Mouse (Mus musculus) hindbrain, postnatal 0 days (tissue): ENCODE results near the gene Apob. TPM values are rescaled to one million over a fixed set of nuclear protein-coding genes. Genes with fewer than 3 reads are reported as not detected.

Experiments
- ATAC-seq: fragments of 200-750 bp; cut with Nextera tagmentation; 2 replicates; pipeline ENCODE4 v1.8.0; 2017; ENCODE audit warnings: mild to moderate bottlenecking, moderate TSS enrichment, moderate library complexity
- DNase-seq: peaks from one replicate; pipeline ENCODE4 v3.0.0-alpha.2; 2015; ENCODE audit warnings: low spot score
- H3K27ac ChIP-seq: fragments of 300-500 bp; sonication (generic); 2 replicates; pipeline ENCODE4 v1.5.1; 2014; ENCODE audit warnings: mild to moderate bottlenecking
- H3K27me3 ChIP-seq: fragments of 300-500 bp; sonication (generic); 2 replicates; pipeline ENCODE4 v1.6.1; 2014; ENCODE audit warnings: low read length, mixed read lengths; ENCODE audit not compliant: insufficient read depth
- H3K36me3 ChIP-seq: fragments of 300-500 bp; sonication (generic); 2 replicates; pipeline ENCODE4 v1.6.1; 2014; ENCODE audit warnings: low read length, mixed read lengths; ENCODE audit not compliant: insufficient read depth
- H3K4me1 ChIP-seq: fragments of 300-500 bp; sonication (generic); 2 replicates; pipeline ENCODE4 v1.6.1; 2014; ENCODE audit warnings: antibody characterized with exemption, low read length, mixed read lengths; ENCODE audit not compliant: insufficient read depth
- H3K4me2 ChIP-seq: fragments of 300-500 bp; sonication (generic); 2 replicates; pipeline ENCODE4 v1.6.1; 2014; ENCODE audit warnings: low read depth, mild to moderate bottlenecking, low read length, moderate library complexity, mixed read lengths
- H3K4me3 ChIP-seq: fragments of 300-500 bp; sonication (generic); 2 replicates; pipeline ENCODE4 v1.5.1; 2014; ENCODE audit warnings: low read length
- H3K9ac ChIP-seq: fragments of 300-500 bp; sonication (generic); replicated peaks from 2 replicates; pipeline ENCODE4 v1.6.1; 2014; ENCODE audit warnings: mild to moderate bottlenecking, low read length, moderate library complexity, mixed read lengths
- H3K9me3 ChIP-seq: fragments of 300-500 bp; sonication (generic); 2 replicates; pipeline ENCODE4 v1.6.1; 2016; ENCODE audit warnings: low read length, mixed read lengths
- CTCF ChIP-seq: IDR thresholded peaks from 2 replicates; pipeline ENCODE4 v1.5.1; 2016; ENCODE audit warnings: antibody characterized with exemption, control low read depth, low read depth
- WGBS: fragments of 180-500 bp; shearing (Covaris S2); extraction: QIAGEN DNeasy Blood & Tissue Kit; methylation state at CpG from one replicate; pipeline ENCODE4 v1.1.7; 2014; 5-methylcytosine and 5-hydroxymethylcytosine counted together
- polyA plus RNA-seq: library from polyadenylated mRNA; unstranded; fragments of >200 nt; fragmentation: Nextera tagmentation; extraction: Ambion mirVana; gene quantifications from 2 replicates; pipeline ENCODE4 v1.2.1, GENCODE M21; 2015
- total RNA-seq: library from RNA; depleted of rRNA; stranded (reverse); fragments of >200 nt; gene quantifications from 2 replicates; pipeline ENCODE4 v1.2.3, GENCODE M21; 2014; rRNA removed

Gene Apob
- total and polyA plus RNA-seq, 2 experiments from 2014 or later, result 0.16 TPM; not detected in 1

GRCm38 (mm10) chr12:8059576-8059975 lies 82.1 kb downstream of the Apob start:
- TF ChIP-seq CTCF, result peak; percentile 96
- H3K4me3 ChIP-seq, result no peak overlapping the region
- no peak overlapping the region for H3K4me2 ChIP-seq
- no peaks in the 10 kb centered on the region for H3K36me3 ChIP-seq
- H3K9me3 ChIP-seq, result no peaks in the 10 kb centered on the region
- 14% methylated on average over 3 of the region's 3 CpGs for WGBS
- ATAC-seq (0 out of 2 replicates have a peak, but pooled peaks have one; percentile 29), DNase-seq (peak; percentile 79)
- no peak overlapping the region for H3K9ac ChIP-seq
- H3K27me3 ChIP-seq, result no peaks in the 10 kb centered on the region
- no peaks in the 10 kb centered on the region for H3K4me1 ChIP-seq
- no peak overlapping the region for H3K27ac ChIP-seq

GRCm38 (mm10) chr12:8063363-8064065 lies 86.1 kb downstream of the Apob start:
- Histone ChIP-seq H3K4me3 (no peak overlapping the region), H3K9me3 (no peaks in the 10 kb centered on the region), H3K36me3 (no peaks in the 10 kb centered on the region), H3K4me2 (no peak overlapping the region), H3K27me3 (no peaks in the 10 kb centered on the region), H3K4me1 (no peaks in the 10 kb centered on the region), H3K27ac (no peak overlapping the region), H3K9ac (no peak overlapping the region)
- DNase-seq, result no peak
- no peak for TF ChIP-seq CTCF
- 62% methylated on average over 11 of the region's 11 CpGs for WGBS
- ATAC-seq, result no peak

Other genes with a start within 250 kb of the Apob start
- gene Ldah, start 230.5 kb downstream of the Apob start, total RNA-seq, result 23.8 and 43.9 TPM in 2 replicates
- 60.9 and 65.3 TPM in 2 replicates for gene Ldah, start 230.5 kb downstream of the Apob start, polyA plus RNA-seq